Mouse (Mus musculus) limb, embryonic 11.5 days (tissue): ENCODE measurements around the gene Pirb. TPM values are rescaled to one million over a fixed set of nuclear protein-coding genes. Genes with fewer than 3 reads are reported as not detected.
"Not testable (repeated sequence)": the region's sequence is repeated elsewhere in the genome, so short reads cannot be mapped to it uniquely, and the experiment has no call there.

Experiments
- ATAC-seq: fragments of 200-750 bp; cut with Nextera tagmentation; 2 replicates; pipeline ENCODE4 v1.8.0; 2017; ENCODE audit warnings: low read depth; ENCODE audit not compliant: insufficient number of reproducible peaks, low FRiP score, low TSS enrichment
- DNase-seq: peaks from one replicate; pipeline ENCODE4 v3.0.0-alpha.2; 2015; ENCODE audit warnings: low spot score
- H3K27ac ChIP-seq: fragments of 300-500 bp; sonication (generic); replicated peaks from 2 replicates; pipeline ENCODE4 v1.5.1; 2014; ENCODE audit warnings: low read depth, mild to moderate bottlenecking, low read length
- H3K27me3 ChIP-seq: fragments of 300-500 bp; sonication (generic); 2 replicates; pipeline ENCODE4 v1.6.1; 2014; ENCODE audit warnings: mild to moderate bottlenecking, low read length, mixed read lengths; ENCODE audit not compliant: control insufficient read depth, insufficient read depth
- H3K36me3 ChIP-seq: fragments of 300-500 bp; sonication (generic); 2 replicates; pipeline ENCODE4 v1.6.1; 2014; ENCODE audit warnings: mild to moderate bottlenecking, low read length, moderate library complexity, mixed read lengths; ENCODE audit not compliant: control insufficient read depth, insufficient read depth
- H3K4me1 ChIP-seq: fragments of 300-500 bp; sonication (generic); 2 replicates; pipeline ENCODE4 v1.6.1; 2014; ENCODE audit warnings: low read length, mixed read lengths; ENCODE audit not compliant: control insufficient read depth, insufficient read depth
- H3K4me2 ChIP-seq: fragments of 300-500 bp; sonication (generic); 2 replicates; pipeline ENCODE4 v1.6.1; 2014; ENCODE audit warnings: low read depth, mild to moderate bottlenecking, moderate library complexity; ENCODE audit not compliant: severe bottlenecking
- H3K4me3 ChIP-seq: fragments of 300-500 bp; sonication (generic); 2 replicates; pipeline ENCODE4 v1.5.1; 2014; ENCODE audit warnings: low read depth, low read length
- H3K9ac ChIP-seq: fragments of 300-500 bp; sonication (generic); 2 replicates; pipeline ENCODE4 v1.6.1; 2014; ENCODE audit warnings: mild to moderate bottlenecking, low read length
- H3K9me3 ChIP-seq: fragments of 300-500 bp; sonication (generic); 2 replicates; pipeline ENCODE4 v1.6.1; 2016; ENCODE audit warnings: low read length; ENCODE audit not compliant: control insufficient read depth
- WGBS: fragments of 180-500 bp; shearing (Covaris S2); extraction: QIAGEN DNeasy Blood & Tissue Kit; methylation state at CpG from one replicate; pipeline ENCODE4 v1.1.7; 2014; 5-methylcytosine and 5-hydroxymethylcytosine counted together
- polyA plus RNA-seq: library from polyadenylated mRNA; unstranded; fragments of >200 nt; fragmentation: Nextera tagmentation; extraction: Ambion mirVana; gene quantifications from 2 replicates; pipeline ENCODE4 v1.2.1, GENCODE M21; 2014

The Pirb gene
- polyA plus RNA-seq: 0.13 TPM in 1 of 2 replicates, not detected in the other

GRCm38 (mm10) chr7:3720268-3720667 lies at the start of gene Pirb:
TSS of gene Pirb (minus strand) at chr7:3720391.
- 0% methylated on average over 1 of the region's 3 CpGs for WGBS
- H3K9ac ChIP-seq, H3K27me3 ChIP-seq, DNase-seq, H3K9me3 ChIP-seq, H3K4me3 ChIP-seq, H3K4me2 ChIP-seq, ATAC-seq, H3K27ac ChIP-seq, H3K36me3 ChIP-seq, H3K4me1 ChIP-seq: not testable (repeated sequence)

GRCm38 (mm10) chr7:3732675-3733074 lies 12.5 kb upstream of the Pirb start:
- not testable (repeated sequence) for H3K4me1 ChIP-seq, H3K36me3 ChIP-seq, H3K27me3 ChIP-seq, ATAC-seq, H3K9me3 ChIP-seq, H3K9ac ChIP-seq, H3K27ac ChIP-seq, DNase-seq, H3K4me2 ChIP-seq, H3K4me3 ChIP-seq
- WGBS: no CpG with 5 or more reads among the region's 1 CpGs

GRCm38 (mm10) chr7:3725459-3725858 lies 5.3 kb upstream of the Pirb start:
- H3K4me2 ChIP-seq, H3K27me3 ChIP-seq, ATAC-seq, H3K27ac ChIP-seq, H3K9ac ChIP-seq, H3K4me3 ChIP-seq, H3K9me3 ChIP-seq, H3K36me3 ChIP-seq, H3K4me1 ChIP-seq, DNase-seq: not testable (repeated sequence)

GRCm38 (mm10) chr7:3715249-3715648 lies 4.9 kb downstream of the Pirb start:
- Histone ChIP-seq H3K4me1 (no peaks in the 10 kb centered on the region), H3K36me3 (no peaks in the 10 kb centered on the region), H3K9me3 (no peaks in the 10 kb centered on the region), H3K27ac (no peak overlapping the region), H3K4me3 (no peak overlapping the region), H3K9ac (no peak overlapping the region), H3K27me3 (no peaks in the 10 kb centered on the region), H3K4me2 (no peak overlapping the region)
- no peak for ATAC-seq
- no peak for DNase-seq
- 50% methylated on average over 1 of the region's 1 CpGs for WGBS

- DNase-seq (no peak), ATAC-seq (no peak)
- no peak overlapping the region for H3K9ac ChIP-seq
- no peaks in the 10 kb centered on the region for H3K36me3 ChIP-seq
- no peaks in the 10 kb centered on the region for H3K4me1 ChIP-seq
- WGBS: 39% methylated on average over 5 of the region's 5 CpGs
- no peaks in the 10 kb centered on the region for H3K27me3 ChIP-seq
- no peaks in the 10 kb centered on the region for H3K9me3 ChIP-seq
- no peak overlapping the region for H3K4me3 ChIP-seq
- H3K4me2 ChIP-seq: no peak overlapping the region
- H3K27ac ChIP-seq: no peak overlapping the region
Observed at GRCm38 (mm10) chr7:3712264-3712942, 7.8 kb downstream of the Pirb start.

- H3K4me1 ChIP-seq: peaks cover 3% of the 10 kb centered on the region; the same call in 1 of the 2 replicates
- H3K4me2 ChIP-seq: no peak overlapping the region
- H3K4me3 ChIP-seq: no peak overlapping the region
- 87% methylated on average over 1 of the region's 1 CpGs for WGBS
- no peak overlapping the region for H3K9ac ChIP-seq
- H3K9me3 ChIP-seq: no peaks in the 10 kb centered on the region
- DNase-seq (peak; percentile 24), ATAC-seq (no peak)
- peaks cover 14% of the 10 kb centered on the region for H3K36me3 ChIP-seq
- H3K27me3 ChIP-seq: no peaks in the 10 kb centered on the region
- H3K27ac ChIP-seq: no peak overlapping the region
Observed at GRCm38 (mm10) chr7:3709000-3709399, 11.2 kb downstream of the Pirb start.

GRCm38 (mm10) chr7:3708447-3708980 lies 11.7 kb downstream of the Pirb start:
- not testable (repeated sequence) for H3K4me3 ChIP-seq, H3K27ac ChIP-seq, ATAC-seq, DNase-seq, H3K9ac ChIP-seq, H3K9me3 ChIP-seq, H3K27me3 ChIP-seq, H3K4me2 ChIP-seq, H3K4me1 ChIP-seq
- 34% methylated on average over 5 of the region's 5 CpGs for WGBS
- H3K36me3 ChIP-seq: peaks cover 14% of the 10 kb centered on the region

GRCm38 (mm10) chr7:3707568-3708413 lies 12.4 kb downstream of the Pirb start:
- 25% methylated on average over 7 of the region's 7 CpGs for WGBS
- H3K4me2 ChIP-seq: no peak overlapping the region
- H3K4me3 ChIP-seq: no peak overlapping the region
- H3K9ac ChIP-seq: no peak overlapping the region
- H3K36me3 ChIP-seq: peaks cover 14% of the 10 kb centered on the region
- DNase-seq (peak; percentile 41), ATAC-seq (no peak)
- H3K9me3 ChIP-seq: no peaks in the 10 kb centered on the region
- H3K4me1 ChIP-seq: peaks cover 3% of the 10 kb centered on the region; the same call in 1 of the 2 replicates
- H3K27ac ChIP-seq: no peak overlapping the region
- no peaks in the 10 kb centered on the region for H3K27me3 ChIP-seq
